Mouse (Mus musculus) neural tube, embryonic 15.5 days (tissue): ENCODE measurements around the gene Pcp2. TPM values are rescaled to one million over a fixed set of nuclear protein-coding genes. Genes with fewer than 3 reads are reported as not detected.
"Not testable (repeated sequence)": the region's sequence is repeated elsewhere in the genome, so short reads cannot be mapped to it uniquely, and the experiment has no call there.

Source experiments
- ATAC-seq: fragments of 200-750 bp; cut with Nextera tagmentation; 2 replicates; pipeline ENCODE4 v1.8.0; 2017; ENCODE audit warnings: mild to moderate bottlenecking, moderate TSS enrichment, moderate library complexity; ENCODE audit not compliant: low FRiP score
- H3K27ac ChIP-seq: fragments of 300-500 bp; sonication (generic); replicated peaks from 2 replicates; pipeline ENCODE4 v1.5.1; 2015; ENCODE audit warnings: mild to moderate bottlenecking, inconsistent platforms
- H3K27me3 ChIP-seq: fragments of 300-500 bp; sonication (generic); replicated peaks from 2 replicates; pipeline ENCODE4 v1.6.1; 2015; ENCODE audit warnings: inconsistent platforms
- H3K36me3 ChIP-seq: fragments of 300-500 bp; sonication (generic); 2 replicates; pipeline ENCODE4 v1.6.1; 2015; ENCODE audit warnings: inconsistent platforms
- H3K4me1 ChIP-seq: fragments of 300-500 bp; sonication (generic); 2 replicates; pipeline ENCODE4 v1.6.1; 2015; ENCODE audit warnings: inconsistent platforms
- H3K4me2 ChIP-seq: fragments of 300-500 bp; sonication (generic); 2 replicates; pipeline ENCODE4 v1.6.1; 2015; ENCODE audit warnings: inconsistent platforms, mild to moderate bottlenecking, moderate library complexity
- H3K4me3 ChIP-seq: fragments of 300-500 bp; sonication (generic); replicated peaks from 2 replicates; pipeline ENCODE4 v1.5.1; 2015; ENCODE audit warnings: mild to moderate bottlenecking, inconsistent platforms
- H3K9ac ChIP-seq: fragments of 300-500 bp; sonication (generic); replicated peaks from 2 replicates; pipeline ENCODE4 v1.6.1; 2015; ENCODE audit warnings: mild to moderate bottlenecking, inconsistent platforms
- H3K9me3 ChIP-seq: fragments of 300-500 bp; sonication (generic); replicated peaks from 2 replicates; pipeline ENCODE4 v1.6.1; 2016; ENCODE audit warnings: inconsistent platforms
- WGBS: fragments of 180-500 bp; shearing (Covaris S2); methylation state at CpG from one replicate; pipeline ENCODE4 v1.1.7; 2015; ENCODE audit warnings: mixed read lengths; 5-methylcytosine and 5-hydroxymethylcytosine counted together
- polyA plus RNA-seq: library from polyadenylated mRNA; unstranded; fragments of >200 nt; fragmentation: Nextera tagmentation; extraction: Ambion mirVana; gene quantifications from 2 replicates; pipeline ENCODE4 v1.2.1, GENCODE M21; 2015

Pcp2 gene
- polyA plus RNA-seq, 1 experiment from 2014 or later, result 0.82 TPM

- Histone ChIP-seq H3K4me1 (0 out of 2 replicates have a peak, but pooled peaks cover 4% of the 10 kb centered on the region), H3K27ac (peak within 1 kb of the TSS; percentile 89), H3K4me3 (peak within 1 kb of the TSS; percentile 92), H3K9ac (peak within 1 kb of the TSS; percentile 81), H3K9me3 (no peaks in the 10 kb centered on the region), H3K4me2 (peak within 1 kb of the TSS; percentile 73), H3K36me3 (no peaks in the 10 kb centered on the region), H3K27me3 (no peaks in the 10 kb centered on the region)
- 6% methylated on average over 7 of the region's 7 CpGs for WGBS
- ATAC-seq, result no peak
These were observed 38.4 kb downstream of the Pcp2 start, which contains the start of gene Camsap3 for GRCm38 (mm10) chr8:3586993-3587390. Camsap3 (plus strand) TSS chr8:3587293.

- H3K4me3 ChIP-seq, result no peak overlapping the region
- WGBS, result 89% methylated on average over 2 of the region's 2 CpGs
- H3K27me3 ChIP-seq, result no peaks in the 10 kb centered on the region
- H3K4me1 ChIP-seq, result 0 out of 2 replicates have a peak, but pooled peaks cover 4% of the 10 kb centered on the region
- no peak overlapping the region for H3K4me2 ChIP-seq
- ATAC-seq, result no peak
- H3K27ac ChIP-seq, result no peak overlapping the region
- no peak overlapping the region for H3K9ac ChIP-seq
- H3K9me3 ChIP-seq, result no peaks in the 10 kb centered on the region
- no peaks in the 10 kb centered on the region for H3K36me3 ChIP-seq
These were observed 38.9 kb downstream of the Pcp2 start for GRCm38 (mm10) chr8:3586452-3586851.

- not testable (repeated sequence) for H3K4me3 ChIP-seq, H3K27ac ChIP-seq, H3K9me3 ChIP-seq, H3K4me1 ChIP-seq, H3K4me2 ChIP-seq, ATAC-seq, H3K9ac ChIP-seq, H3K27me3 ChIP-seq, H3K36me3 ChIP-seq
- WGBS, result 93% methylated on average over 2 of the region's 3 CpGs
These were observed 43.4 kb downstream of the Pcp2 start for GRCm38 (mm10) chr8:3581961-3582360.

- Histone ChIP-seq H3K9me3 (no peaks in the 10 kb centered on the region), H3K27me3 (no peaks in the 10 kb centered on the region), H3K4me1 (no peaks in the 10 kb centered on the region), H3K9ac (no peak overlapping the region; the same call in 1 of the 2 replicates), H3K36me3 (no peaks in the 10 kb centered on the region), H3K4me3 (no peak overlapping the region), H3K4me2 (no peak overlapping the region), H3K27ac (no peak overlapping the region)
- no peak for ATAC-seq
- 82% methylated on average over 9 of the region's 9 CpGs for WGBS
These were observed 45.7 kb downstream of the Pcp2 start for GRCm38 (mm10) chr8:3579390-3580364.

GRCm38 (mm10) chr8:3576211-3576960 is 49.0 kb downstream of the Pcp2 start:
- Histone ChIP-seq H3K4me1 (no peaks in the 10 kb centered on the region), H3K27ac (no peak overlapping the region), H3K4me2 (no peak overlapping the region), H3K36me3 (no peaks in the 10 kb centered on the region), H3K9me3 (no peaks in the 10 kb centered on the region), H3K9ac (no peak overlapping the region), H3K27me3 (no peaks in the 10 kb centered on the region), H3K4me3 (no peak overlapping the region)
- 78% methylated on average over 15 of the region's 15 CpGs for WGBS
- ATAC-seq, result no peak

- no peak overlapping the region for H3K4me3 ChIP-seq
- H3K9ac ChIP-seq, result no peak overlapping the region
- WGBS, result 92% methylated on average over 3 of the region's 3 CpGs
- no peaks in the 10 kb centered on the region for H3K4me1 ChIP-seq
- no peaks in the 10 kb centered on the region for H3K27me3 ChIP-seq
- H3K36me3 ChIP-seq, result no peaks in the 10 kb centered on the region
- H3K27ac ChIP-seq, result no peak overlapping the region
- H3K4me2 ChIP-seq, result no peak overlapping the region
- no peak for ATAC-seq
- no peaks in the 10 kb centered on the region for H3K9me3 ChIP-seq
These were observed 50.8 kb downstream of the Pcp2 start for GRCm38 (mm10) chr8:3574546-3574945.

Other genes with a start within 250 kb of the Pcp2 start
- gene Arhgef18, start 232.5 kb downstream of the Pcp2 start, polyA plus RNA-seq, result 8.1 and 9.5 TPM in 2 replicates
- 4.0 and 5.7 TPM in 2 replicates for gene Pex11g, start 157.9 kb downstream of the Pcp2 start, polyA plus RNA-seq
- gene Tex45, start 154.7 kb downstream of the Pcp2 start, polyA plus RNA-seq, result 0.50 and 0.61 TPM in 2 replicates
- 62.7 and 64.3 TPM in 2 replicates for gene Zfp358, start 132.4 kb downstream of the Pcp2 start, polyA plus RNA-seq
- gene Mcoln1, start 125.1 kb downstream of the Pcp2 start, polyA plus RNA-seq, result 97.7 and 106 TPM in 2 replicates
- gene Pnpla6, start 110.2 kb downstream of the Pcp2 start, polyA plus RNA-seq, result 42.5 and 44.3 TPM in 2 replicates
- gene C330021F23Rik, start 57.6 kb downstream of the Pcp2 start, polyA plus RNA-seq, result 0.52 and 0.56 TPM in 2 replicates
- 37.6 and 41.3 TPM in 2 replicates for gene Camsap3, start 38.3 kb downstream of the Pcp2 start, polyA plus RNA-seq
- gene Xab2, start 4.2 kb downstream of the Pcp2 start, polyA plus RNA-seq, result 46.2 and 50.4 TPM in 2 replicates
- gene Pet100, start 4.0 kb downstream of the Pcp2 start, polyA plus RNA-seq, result 86.0 and 90.1 TPM in 2 replicates
- gene Stxbp2, start 5.4 kb upstream of the Pcp2 start, polyA plus RNA-seq, result 40.9 and 66.3 TPM in 2 replicates
- gene Retn, start 30.2 kb upstream of the Pcp2 start, polyA plus RNA-seq, result 0.27 and 0.56 TPM in 2 replicates
- gene Mcemp1, start 40.2 kb upstream of the Pcp2 start, polyA plus RNA-seq, result 0.23 and 0.28 TPM in 2 replicates
- gene Fcor, start 46.8 kb upstream of the Pcp2 start, polyA plus RNA-seq, result 21.7 and 22.8 TPM in 2 replicates
- 53.5 and 58.3 TPM in 2 replicates for gene Trappc5, start 50.8 kb upstream of the Pcp2 start, polyA plus RNA-seq
- 0.31 and 0.35 TPM in 2 replicates for gene Fcer2a, start 68.6 kb upstream of the Pcp2 start, polyA plus RNA-seq
- gene Clec4g, start 95.1 kb upstream of the Pcp2 start, polyA plus RNA-seq, result not detected in 2 replicates
- 0.28 TPM in 1 of 2 replicates, not detected in the other for gene Cd209a, start 123.4 kb upstream of the Pcp2 start, polyA plus RNA-seq
- 0.10 TPM in 1 of 2 replicates, not detected in the other for gene Cd209e, start 228.8 kb upstream of the Pcp2 start, polyA plus RNA-seq